Mouse (Mus musculus) adrenal gland, postnatal 4 days (tissue): ENCODE measurements around the gene Zer1. TPM values are rescaled to one million over a fixed set of nuclear protein-coding genes. Genes with fewer than 3 reads are reported as not detected.
"Not testable (repeated sequence)": the region's sequence is repeated elsewhere in the genome, so short reads cannot be mapped to it uniquely, and the experiment has no call there.

Experiments used
- DNase-seq, 2 experiments: peaks; one replicate each; pipeline ENCODE4 v3.0.0; 2021 to 2022; ENCODE audit warnings: low spot score in 2 of 2, mixed read lengths in 2 of 2
- total RNA-seq, 2 experiments: library from RNA; stranded (reverse); gene quantifications; 2 replicates each; pipeline ENCODE4 v1.2.3; 2021

The Zer1 gene
- total RNA-seq, 2 experiments from 2014 or later, result 55.4 to 56.2 TPM

GRCm38 (mm10) chr2:30056736-30057135 is 67.6 kb downstream of the Zer1 start:
- no peak for DNase-seq

- DNase-seq, result not testable (repeated sequence)
Measured at GRCm38 (mm10) chr2:30055310-30055709, 69.1 kb downstream of the Zer1 start.

- DNase-seq, result no peak
Measured at GRCm38 (mm10) chr2:30051992-30052761, 72.2 kb downstream of the Zer1 start.

DNA sequence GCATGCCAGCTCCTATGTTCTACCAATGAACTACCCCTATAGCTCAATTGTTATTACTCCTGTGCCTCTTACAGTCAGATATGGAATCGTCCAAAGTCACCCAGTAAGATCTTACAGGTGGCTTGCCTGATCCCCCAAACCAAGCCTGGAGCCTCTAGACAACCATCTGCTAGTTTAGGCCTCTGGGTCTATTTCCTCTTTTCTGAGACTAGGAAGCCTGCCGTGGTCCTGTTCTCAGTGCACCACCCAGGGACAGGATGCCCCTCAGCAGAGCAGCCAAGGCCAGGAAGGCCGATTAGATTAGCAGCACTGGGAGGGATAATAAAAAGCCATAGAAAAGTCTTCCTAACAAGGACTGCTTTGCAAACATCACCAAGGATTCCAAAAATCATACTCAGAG is 74.6 kb downstream of the Zer1 start:
- DNase-seq, result no peak

- DNase-seq, result peak; percentile 98
Measured at GRCm38 (mm10) chr2:30048699-30049388, 75.5 kb downstream of the Zer1 start, which contains the start of gene Wdr34. Wdr34 (minus strand) TSS chr2:30048881.

DNA sequence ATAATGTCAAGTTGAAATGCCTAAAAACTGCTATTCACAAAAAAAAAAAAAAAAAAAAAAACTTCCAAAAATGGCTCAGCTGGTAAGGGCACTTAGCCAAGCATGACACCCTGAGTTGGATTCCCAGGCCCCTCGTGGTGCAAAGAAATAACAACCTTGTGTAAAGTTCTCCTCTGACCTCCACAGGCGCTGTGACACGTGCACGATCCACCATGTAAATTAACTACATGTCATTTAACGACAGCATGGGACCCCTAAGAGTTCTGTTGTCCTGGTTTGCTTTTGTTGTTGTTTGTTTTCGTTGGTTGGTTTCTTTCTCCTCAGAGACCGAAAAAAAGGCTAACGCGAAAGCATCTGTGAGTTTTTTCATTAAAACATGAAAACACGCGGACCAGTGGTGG is 76.3 kb downstream of the Zer1 start:
- DNase-seq, result no peak

Other genes with a start within 250 kb of the Zer1 start
- 10 to 100 TPM; 80.0 to 82.1 TPM for gene Odf2, start 235.4 kb downstream of the Zer1 start, total RNA-seq
- gene Gle1, start 189.2 kb downstream of the Zer1 start, total RNA-seq, result 10 to 100 TPM; 41.4 to 44.6 TPM
- gene Sptan1, start 159.0 kb downstream of the Zer1 start, total RNA-seq, result 100 to 1,000 TPM; 230 to 284 TPM
- 10 to 100 TPM; 35.9 to 39.2 TPM for gene Wdr34, start 75.7 kb downstream of the Zer1 start, total RNA-seq
- 100 to 1,000 TPM; 326 to 328 TPM for gene Set, start 67.2 kb downstream of the Zer1 start, total RNA-seq
- 10 to 100 TPM; 11.4 to 12.4 TPM for gene Pkn3, start 46.9 kb downstream of the Zer1 start, total RNA-seq
- gene Zdhhc12, start 30.9 kb downstream of the Zer1 start, total RNA-seq, result 10 to 100 TPM; 17.5 to 18.5 TPM
- gene Tbc1d13, start 9.2 kb upstream of the Zer1 start, total RNA-seq, result 10 to 100 TPM; 66.6 to 68.6 TPM
- gene Endog, start 46.9 kb upstream of the Zer1 start, total RNA-seq, result 10 to 100 TPM; 27.3 to 33.4 TPM
- gene Spout1, start 53.9 kb upstream of the Zer1 start, total RNA-seq, result 10 to 100 TPM; 25.1 to 26.2 TPM
- 10 to 100 TPM; 19.9 to 21.6 TPM for gene Kyat1, start 81.3 kb upstream of the Zer1 start, total RNA-seq
- gene Lrrc8a, start 113.1 kb upstream of the Zer1 start, total RNA-seq, result 10 to 100 TPM; 46.2 to 47.3 TPM
- gene Gm28035, start 116.0 kb upstream of the Zer1 start, total RNA-seq, result 1 to 10 TPM; 1.3 TPM
- gene Phyhd1, start 141.6 kb upstream of the Zer1 start, total RNA-seq, result 10 to 100 TPM; 15.4 to 16.6 TPM
- not detected for gene Gm28038, start 156.5 kb upstream of the Zer1 start, total RNA-seq
- 10 to 100 TPM; 36.0 to 36.5 TPM for gene Dolk, start 161.7 kb upstream of the Zer1 start, total RNA-seq
- 10 to 100 TPM; 46.9 TPM for gene Nup188, start 161.8 kb upstream of the Zer1 start, total RNA-seq
- gene Sh3glb2, start 234.8 kb upstream of the Zer1 start, total RNA-seq, result 100 to 1,000 TPM; 106 to 107 TPM
- gene Miga2, start 239.6 kb upstream of the Zer1 start, total RNA-seq, result 10 to 100 TPM; 65.1 to 71.1 TPM